Mouse (Mus musculus) midbrain, embryonic 13.5 days (tissue): ENCODE data around the gene Nutm1. TPM values are rescaled to one million over a fixed set of nuclear protein-coding genes. Genes with fewer than 3 reads are reported as not detected.
"Not testable (repeated sequence)": the region's sequence is repeated elsewhere in the genome, so short reads cannot be mapped to it uniquely, and the experiment has no call there.

Source experiments
- ATAC-seq: fragments of 200-750 bp; cut with Nextera tagmentation; 2 replicates; pipeline ENCODE4 v1.8.0; 2017; ENCODE audit warnings: mild to moderate bottlenecking, moderate TSS enrichment, moderate library complexity
- H3K27ac ChIP-seq: fragments of 300-500 bp; sonication (generic); 2 replicates; pipeline ENCODE4 v1.5.1; 2015; ENCODE audit warnings: inconsistent platforms, mild to moderate bottlenecking, moderate library complexity
- H3K27me3 ChIP-seq: fragments of 300-500 bp; sonication (generic); 2 replicates; pipeline ENCODE4 v1.6.1; 2015; ENCODE audit warnings: mild to moderate bottlenecking, inconsistent platforms
- H3K36me3 ChIP-seq: fragments of 300-500 bp; sonication (generic); 2 replicates; pipeline ENCODE4 v1.6.1; 2015; ENCODE audit warnings: mild to moderate bottlenecking, inconsistent platforms
- H3K4me1 ChIP-seq: fragments of 300-500 bp; sonication (generic); replicated peaks from 2 replicates; pipeline ENCODE4 v1.6.1; 2015; ENCODE audit warnings: inconsistent platforms
- H3K4me2 ChIP-seq: fragments of 300-500 bp; sonication (generic); replicated peaks from 2 replicates; pipeline ENCODE4 v1.6.1; 2015; ENCODE audit warnings: moderate library complexity, mild to moderate bottlenecking, inconsistent platforms
- H3K4me3 ChIP-seq: fragments of 300-500 bp; sonication (generic); replicated peaks from 2 replicates; pipeline ENCODE4 v1.5.1; 2015; ENCODE audit warnings: mild to moderate bottlenecking, inconsistent platforms
- H3K9ac ChIP-seq: fragments of 300-500 bp; sonication (generic); replicated peaks from 2 replicates; pipeline ENCODE4 v1.6.1; 2015; ENCODE audit warnings: mild to moderate bottlenecking, inconsistent platforms
- H3K9me3 ChIP-seq: fragments of 300-500 bp; sonication (generic); 2 replicates; pipeline ENCODE4 v1.6.1; 2016; ENCODE audit warnings: mild to moderate bottlenecking, inconsistent platforms
- WGBS: fragments of 180-500 bp; shearing (Covaris S2); methylation state at CpG from one replicate; pipeline ENCODE4 v1.1.7; 2015; 5-methylcytosine and 5-hydroxymethylcytosine counted together
- polyA plus RNA-seq: library from polyadenylated mRNA; unstranded; fragments of >200 nt; fragmentation: Nextera tagmentation; extraction: Ambion mirVana; gene quantifications from 2 replicates; pipeline ENCODE4 v1.2.1, GENCODE M21; 2015

The Nutm1 gene
- 0.05 TPM in 1 of 2 replicates, not detected in the other for polyA plus RNA-seq

DNA sequence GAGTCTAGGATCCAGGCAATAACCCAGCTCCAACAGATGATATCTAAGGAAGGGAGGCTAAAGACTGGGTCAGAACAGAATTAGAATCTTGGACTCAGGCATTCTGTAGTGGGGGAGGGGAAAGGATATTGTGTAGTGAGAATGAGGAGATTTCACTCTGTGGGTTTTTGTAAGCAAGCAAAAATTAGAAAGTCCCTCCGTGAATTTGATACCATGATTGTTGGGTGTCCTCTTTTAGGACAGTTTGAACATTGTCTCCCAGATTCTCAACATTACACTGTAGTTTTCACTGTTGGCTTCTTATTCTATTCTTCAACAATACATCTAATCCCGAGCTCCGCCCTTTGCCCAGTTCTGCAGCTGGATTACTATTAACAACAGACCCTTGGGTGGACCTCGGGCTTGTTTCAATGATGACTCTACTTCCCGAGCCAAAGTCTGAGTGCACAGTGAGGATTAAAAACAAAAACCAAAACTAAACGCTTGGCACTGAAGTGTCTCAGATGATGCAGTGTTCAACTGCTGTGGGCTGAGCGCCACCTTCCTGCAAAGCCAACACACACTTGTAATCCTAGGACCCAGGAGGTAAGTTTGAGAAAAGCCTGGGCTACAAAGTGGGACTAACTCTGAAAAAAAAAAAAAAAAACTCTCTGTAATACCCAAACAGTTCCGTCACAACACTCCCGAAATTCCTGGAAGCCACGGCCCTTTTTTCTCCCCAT is at the start of gene Nutm1:
Nutm1 (minus strand) TSS at position 51 of the 722 bp plus-strand sequence.
- H3K4me1 ChIP-seq: peaks cover 12% of the 10 kb centered on the region
- no peaks in the 10 kb centered on the region for H3K27me3 ChIP-seq
- no peak within 1 kb of the TSS for H3K9ac ChIP-seq
- H3K4me3 ChIP-seq: no peak within 1 kb of the TSS
- 74% methylated on average over 10 of the region's 10 CpGs for WGBS
- no peaks in the 10 kb centered on the region for H3K36me3 ChIP-seq
- H3K4me2 ChIP-seq: no peak within 1 kb of the TSS
- ATAC-seq: no peak
- H3K27ac ChIP-seq: no peak within 1 kb of the TSS
- H3K9me3 ChIP-seq: no peaks in the 10 kb centered on the region

- no peaks in the 10 kb centered on the region for H3K36me3 ChIP-seq
- no peak for ATAC-seq
- no peaks in the 10 kb centered on the region for H3K4me1 ChIP-seq
- 95% methylated on average over 3 of the region's 3 CpGs for WGBS
- no peaks in the 10 kb centered on the region for H3K9me3 ChIP-seq
- H3K4me2 ChIP-seq: no peak overlapping the region
- no peak overlapping the region for H3K4me3 ChIP-seq
- no peak overlapping the region for H3K9ac ChIP-seq
- H3K27me3 ChIP-seq: no peaks in the 10 kb centered on the region
- no peak overlapping the region for H3K27ac ChIP-seq
Observed at GRCm38 (mm10) chr2:112308671-112309070, 49.6 kb upstream of the Nutm1 start.

GRCm38 (mm10) chr2:112298221-112298620 is 39.1 kb upstream of the Nutm1 start:
- H3K9ac ChIP-seq: no peak overlapping the region
- H3K4me2 ChIP-seq: no peak overlapping the region
- ATAC-seq: no peak
- 95% methylated on average over 4 of the region's 4 CpGs for WGBS
- H3K4me3 ChIP-seq: no peak overlapping the region
- no peak overlapping the region for H3K27ac ChIP-seq
- no peaks in the 10 kb centered on the region for H3K9me3 ChIP-seq
- no peaks in the 10 kb centered on the region for H3K27me3 ChIP-seq
- no peaks in the 10 kb centered on the region for H3K4me1 ChIP-seq
- no peaks in the 10 kb centered on the region for H3K36me3 ChIP-seq

DNA sequence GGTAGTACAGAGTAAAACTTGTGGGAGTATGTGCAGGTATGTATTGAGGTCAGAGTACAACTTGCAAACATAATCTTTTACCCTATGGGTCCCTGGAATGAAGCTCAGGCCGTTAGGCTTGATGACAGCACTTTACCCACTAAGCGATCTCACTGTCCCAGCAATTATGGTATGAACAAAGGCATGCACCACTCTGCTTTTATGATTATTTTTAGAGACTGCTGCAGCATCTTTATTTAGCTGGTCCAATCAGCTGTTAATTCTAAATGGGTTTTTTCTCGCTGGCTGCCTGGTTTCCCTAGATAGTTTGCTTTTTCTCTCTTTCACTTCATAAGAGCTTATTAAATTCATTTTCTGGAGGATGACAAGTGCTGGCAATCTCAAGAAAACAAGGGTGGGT is 37.1 kb upstream of the Nutm1 start:
- no peak overlapping the region for H3K4me2 ChIP-seq
- H3K9me3 ChIP-seq: no peaks in the 10 kb centered on the region
- H3K27ac ChIP-seq: no peak overlapping the region
- no peaks in the 10 kb centered on the region for H3K36me3 ChIP-seq
- no peaks in the 10 kb centered on the region for H3K27me3 ChIP-seq
- no peak overlapping the region for H3K9ac ChIP-seq
- no peak overlapping the region for H3K4me3 ChIP-seq
- H3K4me1 ChIP-seq: no peaks in the 10 kb centered on the region
- no peak for ATAC-seq
- 84% methylated on average over 3 of the region's 3 CpGs for WGBS

DNA sequence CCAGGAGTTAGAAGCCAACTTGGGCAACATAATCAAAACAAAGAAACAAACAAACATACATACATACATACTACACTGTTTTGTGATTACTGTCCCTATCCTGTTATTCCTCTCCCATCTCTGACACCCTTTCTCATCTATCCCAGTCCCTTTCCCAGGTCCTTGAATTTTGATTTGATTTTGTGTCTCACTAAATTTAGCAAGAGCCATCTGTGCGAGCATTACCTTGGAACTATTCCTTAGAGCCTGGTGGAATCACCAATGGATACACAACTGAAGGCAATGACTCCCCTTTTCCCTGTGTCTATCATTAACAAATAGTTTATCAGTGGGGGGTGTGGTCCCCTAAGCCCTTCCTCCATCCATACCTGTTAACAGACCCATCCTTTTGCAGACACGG is 33.7 kb upstream of the Nutm1 start:
- no peaks in the 10 kb centered on the region for H3K4me1 ChIP-seq
- no peak overlapping the region for H3K27ac ChIP-seq
- WGBS: 95% methylated on average over 2 of the region's 2 CpGs
- no peak overlapping the region for H3K4me2 ChIP-seq
- H3K9me3 ChIP-seq: no peaks in the 10 kb centered on the region
- H3K27me3 ChIP-seq: no peaks in the 10 kb centered on the region
- no peak overlapping the region for H3K4me3 ChIP-seq
- no peak for ATAC-seq
- H3K9ac ChIP-seq: no peak overlapping the region
- no peaks in the 10 kb centered on the region for H3K36me3 ChIP-seq

DNA sequence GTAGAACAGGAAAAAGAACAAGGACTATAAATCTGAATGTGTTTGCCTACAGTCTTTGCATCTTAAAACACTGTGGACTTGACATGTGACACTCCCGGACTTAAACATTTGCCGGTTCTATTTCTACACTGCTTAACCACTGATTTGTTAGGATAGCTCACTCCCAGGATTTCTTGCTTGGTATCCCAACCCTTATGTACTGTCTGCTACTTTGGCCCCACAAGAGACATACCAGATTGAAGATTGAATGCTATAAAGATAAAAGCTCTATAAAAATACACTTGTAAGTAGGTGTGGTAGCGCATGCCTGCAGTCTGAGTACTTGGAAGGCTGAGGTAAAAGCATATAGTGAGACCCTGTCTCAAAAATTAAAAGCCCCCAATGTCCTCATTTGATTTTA is 30.4 kb upstream of the Nutm1 start:
- Histone ChIP-seq H3K27me3 (no peaks in the 10 kb centered on the region), H3K4me3 (no peak overlapping the region), H3K36me3 (no peaks in the 10 kb centered on the region), H3K9ac (no peak overlapping the region), H3K4me2 (no peak overlapping the region), H3K4me1 (peaks cover 5% of the 10 kb centered on the region), H3K9me3 (no peaks in the 10 kb centered on the region), H3K27ac (no peak overlapping the region)
- 95% methylated on average over 3 of the region's 3 CpGs for WGBS
- no peak for ATAC-seq

DNA sequence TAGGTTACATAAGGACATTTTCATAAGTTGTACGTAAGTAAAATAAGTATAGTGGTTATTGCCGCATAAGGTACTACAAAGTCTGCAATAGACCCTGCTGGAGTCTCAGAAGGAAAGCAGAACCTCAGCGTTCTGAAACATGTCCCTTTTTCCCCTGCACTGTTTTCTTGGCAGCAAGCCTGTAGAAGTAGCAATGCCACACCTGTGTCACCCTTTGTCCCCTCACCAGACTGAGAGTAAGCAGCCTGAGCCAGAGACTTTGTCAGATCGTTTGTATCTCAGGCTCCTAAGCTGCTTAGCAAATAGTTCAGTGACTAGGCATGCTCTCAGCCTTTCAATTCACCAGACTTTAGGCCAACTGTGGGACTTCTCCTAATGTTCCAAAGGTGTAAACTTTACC is 28.0 kb upstream of the Nutm1 start:
- H3K9me3 ChIP-seq: no peaks in the 10 kb centered on the region
- no peak overlapping the region for H3K4me3 ChIP-seq
- no peak overlapping the region for H3K27ac ChIP-seq
- no peak for ATAC-seq
- no peaks in the 10 kb centered on the region for H3K27me3 ChIP-seq
- H3K36me3 ChIP-seq: no peaks in the 10 kb centered on the region
- H3K4me2 ChIP-seq: no peak overlapping the region
- H3K4me1 ChIP-seq: peaks cover 12% of the 10 kb centered on the region
- H3K9ac ChIP-seq: no peak overlapping the region
- WGBS: 62% methylated on average over 4 of the region's 4 CpGs

- H3K4me1 ChIP-seq: peaks cover 12% of the 10 kb centered on the region
- H3K36me3 ChIP-seq, H3K9me3 ChIP-seq, ATAC-seq, H3K4me2 ChIP-seq, H3K27me3 ChIP-seq, H3K9ac ChIP-seq, H3K27ac ChIP-seq, H3K4me3 ChIP-seq: not testable (repeated sequence)
- 97% methylated on average over 1 of the region's 1 CpGs for WGBS
Observed at GRCm38 (mm10) chr2:112286062-112286461, 27.0 kb upstream of the Nutm1 start.

DNA sequence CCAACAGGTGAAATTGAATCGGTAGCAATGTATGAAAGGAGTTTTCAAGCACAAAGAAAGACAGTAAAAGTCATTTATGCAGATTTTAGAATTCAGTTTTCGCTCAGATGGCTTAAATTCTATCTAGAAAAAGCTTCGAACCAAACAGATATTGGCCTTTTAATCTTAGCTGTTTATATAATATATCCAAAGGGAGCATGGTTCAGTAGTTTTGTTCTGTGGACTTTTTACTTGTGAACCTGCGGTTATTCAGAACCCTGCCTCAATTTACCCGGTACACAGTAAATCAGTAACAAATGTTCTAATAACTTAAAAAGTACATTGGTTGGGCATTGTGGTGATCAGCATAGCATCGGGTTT is 25.9 kb upstream of the Nutm1 start:
- H3K27ac ChIP-seq: no peak overlapping the region
- H3K27me3 ChIP-seq: no peaks in the 10 kb centered on the region
- H3K9ac ChIP-seq: no peak overlapping the region
- ATAC-seq: no peak
- H3K4me3 ChIP-seq: peak overlapping the region; percentile 48
- H3K4me1 ChIP-seq: peaks cover 12% of the 10 kb centered on the region
- no peaks in the 10 kb centered on the region for H3K9me3 ChIP-seq
- peak overlapping the region; percentile 76 for H3K4me2 ChIP-seq
- no peaks in the 10 kb centered on the region for H3K36me3 ChIP-seq
- 58% methylated on average over 6 of the region's 6 CpGs for WGBS

DNA sequence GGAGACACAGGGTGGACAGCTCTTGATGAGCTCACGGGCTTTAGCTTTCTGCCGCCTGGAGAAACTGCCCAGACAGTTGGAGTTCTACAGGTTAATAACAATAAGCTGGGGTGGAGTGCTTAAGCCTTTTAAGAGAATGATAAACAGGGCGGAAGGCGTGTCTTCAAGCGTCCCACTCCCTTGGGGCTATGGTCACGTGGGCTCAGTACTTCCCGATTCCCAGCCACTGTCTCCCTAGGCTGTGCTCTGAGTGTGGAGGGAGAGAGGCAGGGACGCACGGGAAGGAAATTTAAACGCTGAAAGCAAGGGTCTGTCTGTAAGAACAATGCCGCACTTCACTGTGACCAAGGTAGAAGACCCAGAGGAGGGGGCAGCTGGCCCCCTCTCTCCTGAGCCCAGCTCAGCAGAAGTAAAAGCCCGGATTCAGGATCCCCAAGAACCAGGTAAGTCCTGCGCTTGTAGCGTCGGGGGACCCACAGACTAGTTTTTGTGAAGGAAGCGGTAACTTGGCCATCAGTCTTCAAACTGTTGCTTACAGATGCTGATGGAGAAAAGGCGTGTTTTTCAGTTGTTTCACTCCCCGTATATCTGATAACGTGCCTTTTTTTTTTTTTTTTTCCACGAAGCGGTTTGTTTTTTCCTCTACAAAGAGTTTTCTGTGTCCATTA is 25.4 kb upstream of the Nutm1 start:
- peak overlapping the region; percentile 48 for H3K4me3 ChIP-seq
- H3K27me3 ChIP-seq: no peaks in the 10 kb centered on the region
- peak overlapping the region; percentile 76 for H3K4me2 ChIP-seq
- no peak overlapping the region for H3K27ac ChIP-seq
- peak; percentile 94 for ATAC-seq
- peaks cover 12% of the 10 kb centered on the region for H3K4me1 ChIP-seq
- H3K36me3 ChIP-seq: no peaks in the 10 kb centered on the region
- peak overlapping the region; percentile 66 for H3K9ac ChIP-seq
- no peaks in the 10 kb centered on the region for H3K9me3 ChIP-seq
- 2% methylated on average over 21 of the region's 21 CpGs for WGBS

DNA sequence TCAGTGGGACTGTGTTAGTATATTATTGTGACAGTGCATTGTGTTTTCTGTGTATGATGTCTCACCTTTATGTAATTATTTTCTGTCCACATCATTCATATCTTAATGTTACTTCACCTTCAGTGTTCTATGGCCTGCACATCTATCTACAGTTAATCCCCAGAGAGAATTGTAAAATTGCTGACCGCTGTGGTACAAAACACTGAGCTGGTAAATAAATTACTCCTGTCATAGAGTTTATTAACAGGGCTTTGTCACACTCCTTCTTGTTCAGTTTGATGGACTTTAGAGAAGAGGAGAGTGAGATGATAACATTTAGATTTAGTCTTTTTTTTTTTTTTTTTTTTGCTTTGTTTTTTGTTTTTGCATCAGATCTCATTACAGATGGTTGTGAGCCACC is 23.8 kb upstream of the Nutm1 start:
- no peak overlapping the region for H3K27ac ChIP-seq
- H3K4me3 ChIP-seq: no peak overlapping the region
- H3K4me1 ChIP-seq: peaks cover 12% of the 10 kb centered on the region
- no peaks in the 10 kb centered on the region for H3K9me3 ChIP-seq
- no peak overlapping the region for H3K9ac ChIP-seq
- H3K27me3 ChIP-seq: no peaks in the 10 kb centered on the region
- no peaks in the 10 kb centered on the region for H3K36me3 ChIP-seq
- no peak overlapping the region for H3K4me2 ChIP-seq
- no peak for ATAC-seq
- WGBS: 85% methylated on average over 1 of the region's 1 CpGs

DNA sequence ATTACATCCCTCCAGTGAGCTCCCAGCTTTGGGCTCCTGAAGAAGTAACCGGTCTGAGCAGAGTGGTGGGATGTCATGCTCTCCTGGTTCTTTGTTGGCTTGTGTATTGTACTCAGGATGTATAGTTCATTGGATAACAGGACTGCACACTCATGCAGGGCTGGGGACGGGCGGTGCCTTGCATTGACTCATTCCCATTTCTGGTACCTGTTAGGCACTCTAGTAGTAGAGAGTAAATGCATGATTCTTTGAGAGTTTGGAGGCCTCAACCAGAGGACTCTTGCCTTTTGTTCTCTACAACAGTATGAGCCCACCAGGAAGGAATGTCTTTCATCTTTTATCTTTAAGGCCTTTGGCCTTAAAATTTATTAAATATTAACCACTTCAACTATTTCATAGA is 17.8 kb upstream of the Nutm1 start:
- Histone ChIP-seq H3K27ac (no peak overlapping the region), H3K36me3 (no peaks in the 10 kb centered on the region), H3K9me3 (no peaks in the 10 kb centered on the region), H3K9ac (no peak overlapping the region), H3K27me3 (no peaks in the 10 kb centered on the region), H3K4me2 (no peak overlapping the region), H3K4me3 (no peak overlapping the region), H3K4me1 (no peaks in the 10 kb centered on the region)
- 95% methylated on average over 3 of the region's 3 CpGs for WGBS
- no peak for ATAC-seq

GRCm38 (mm10) chr2:112273474-112273873 is 14.4 kb upstream of the Nutm1 start:
- 89% methylated on average over 6 of the region's 6 CpGs for WGBS

More at GRCm38 (mm10) chr2:112273474-112273873, 14.4 kb upstream of the Nutm1 start:
- Histone ChIP-seq H3K4me2 (no peak overlapping the region), H3K9me3 (no peaks in the 10 kb centered on the region), H3K27me3 (no peaks in the 10 kb centered on the region), H3K4me3 (no peak overlapping the region), H3K9ac (no peak overlapping the region), H3K27ac (no peak overlapping the region), H3K36me3 (no peaks in the 10 kb centered on the region), H3K4me1 (peaks cover 22% of the 10 kb centered on the region)
- no peak for ATAC-seq
